Mouse (Mus musculus): ENCODE data around the gene Grik4. TPM values are rescaled to one million over a fixed set of nuclear protein-coding genes. Genes with fewer than 3 reads are reported as not detected.

The Grik4 gene
- polyA plus RNA-seq, 1 experiment from 2014 or later: 0.24 TPM

- Histone ChIP-seq H3K36me3 (ENCODE audit: control insufficient read depth, insufficient read depth) (no peaks in the 10 kb centered on the region), H3K4me1 (ENCODE audit: control insufficient read depth, insufficient read depth, low read length) (peaks cover 4% of the 10 kb centered on the region; the same call in 1 of the 2 replicates), H3K9me3 (replicated peaks; ENCODE audit: control insufficient read depth, low read length) (peaks cover 4% of the 10 kb centered on the region), H3K27ac (ENCODE audit: low read length) (no peak overlapping the region), H3K27me3 (ENCODE audit: control insufficient read depth, insufficient read depth, low read length) (peaks cover 26% of the 10 kb centered on the region), H3K9ac (ENCODE audit: low read length) (no peak overlapping the region), H3K4me3 (ENCODE audit: low read length) (no peak overlapping the region), H3K4me2 (ENCODE audit: low read depth, low read length) (no peak overlapping the region)
- WGBS: 76% methylated on average over 8 of the region's 8 CpGs
- no peak for ATAC-seq (replicated peaks; ENCODE audit: extremely low read depth, insufficient read depth, low FRiP score)
Measured at GRCm38 (mm10) chr9:42892765-42893164, 51.5 kb downstream of the Grik4 start.

DNA sequence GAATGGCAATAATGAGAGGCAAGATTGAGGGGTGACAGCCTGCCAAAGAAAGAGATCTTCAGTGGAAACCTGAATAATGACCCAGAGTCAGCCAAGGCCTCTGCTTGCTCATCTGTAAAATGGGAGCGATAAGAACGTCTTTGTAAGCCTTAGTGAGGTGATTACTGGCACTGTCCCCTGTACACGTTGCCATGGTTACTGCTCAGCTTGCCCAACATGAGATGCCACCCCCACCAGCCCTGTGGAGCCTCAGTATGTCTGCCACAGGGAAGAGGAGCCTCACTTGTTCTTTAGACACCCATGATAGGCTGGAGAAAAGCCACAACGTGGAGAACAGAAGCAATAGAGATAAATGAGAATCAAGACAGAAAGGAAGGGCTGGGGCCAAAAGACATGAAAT lies 56.4 kb downstream of the Grik4 start:
- Histone ChIP-seq H3K27me3 (ENCODE audit: control insufficient read depth, insufficient read depth, low read length) (0 out of 2 replicates have a peak, but pooled peaks cover 6% of the 10 kb centered on the region), H3K9ac (ENCODE audit: low read length) (no peak overlapping the region), H3K4me3 (ENCODE audit: low read length) (no peak overlapping the region), H3K4me2 (ENCODE audit: low read depth, low read length) (no peak overlapping the region), H3K36me3 (ENCODE audit: control insufficient read depth, insufficient read depth) (no peaks in the 10 kb centered on the region), H3K9me3 (replicated peaks; ENCODE audit: control insufficient read depth, low read length) (peaks cover 4% of the 10 kb centered on the region), H3K4me1 (ENCODE audit: control insufficient read depth, insufficient read depth, low read length) (no peaks in the 10 kb centered on the region), H3K27ac (ENCODE audit: low read length) (no peak overlapping the region)
- 70% methylated on average over 4 of the region's 4 CpGs for WGBS
- no peak for ATAC-seq (replicated peaks; ENCODE audit: extremely low read depth, insufficient read depth, low FRiP score)

DNA sequence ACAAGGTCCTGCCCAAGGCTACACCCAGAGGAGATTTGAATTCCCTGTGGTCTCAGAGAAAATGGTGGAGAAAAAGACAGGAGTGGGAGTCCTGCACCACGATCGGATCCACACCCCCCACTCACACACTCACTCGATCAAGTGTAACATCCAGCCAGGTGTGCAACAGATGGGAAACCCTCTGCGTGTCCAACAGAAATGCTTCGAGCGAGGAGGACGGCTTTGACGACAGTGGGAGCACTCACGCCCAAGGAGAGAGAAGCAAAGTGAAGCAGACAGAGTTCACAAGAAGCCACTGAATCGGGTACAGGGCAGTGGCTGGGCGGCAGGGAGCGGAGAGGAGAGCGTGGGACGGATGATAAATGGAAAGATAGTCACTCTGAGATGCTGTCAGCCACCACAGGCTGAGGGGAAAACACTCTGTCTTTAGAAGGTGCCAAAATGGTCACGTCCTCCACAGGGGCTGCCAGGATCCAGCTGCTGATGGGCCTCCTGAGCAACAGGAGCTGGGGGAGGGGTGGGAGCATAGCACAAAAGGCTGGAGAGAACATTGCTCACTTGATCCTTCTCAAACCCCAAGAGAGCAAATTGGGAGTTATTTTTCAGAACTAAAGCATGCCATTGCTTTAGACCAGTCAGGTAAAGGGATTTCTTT lies 58.1 kb downstream of the Grik4 start:
- Histone ChIP-seq H3K9me3 (replicated peaks; ENCODE audit: control insufficient read depth, low read length) (no peaks in the 10 kb centered on the region), H3K27me3 (ENCODE audit: control insufficient read depth, insufficient read depth, low read length) (0 out of 2 replicates have a peak, but pooled peaks cover 6% of the 10 kb centered on the region), H3K4me2 (ENCODE audit: low read depth, low read length) (no peak overlapping the region), H3K36me3 (ENCODE audit: control insufficient read depth, insufficient read depth) (no peaks in the 10 kb centered on the region), H3K4me3 (ENCODE audit: low read length) (no peak overlapping the region), H3K4me1 (ENCODE audit: control insufficient read depth, insufficient read depth, low read length) (no peaks in the 10 kb centered on the region), H3K9ac (ENCODE audit: low read length) (no peak overlapping the region), H3K27ac (ENCODE audit: low read length) (no peak overlapping the region)
- ATAC-seq (replicated peaks; ENCODE audit: extremely low read depth, insufficient read depth, low FRiP score): no peak
- WGBS: 32% methylated on average over 15 of the region's 15 CpGs

GRCm38 (mm10) chr9:42885566-42885965 lies 58.7 kb downstream of the Grik4 start:
- WGBS: 61% methylated on average over 8 of the region's 8 CpGs

GRCm38 (mm10) chr9:42885123-42885522 lies 59.2 kb downstream of the Grik4 start:
- no peak for ATAC-seq (replicated peaks; ENCODE audit: extremely low read depth, insufficient read depth, low FRiP score)
- Histone ChIP-seq H3K36me3 (ENCODE audit: control insufficient read depth, insufficient read depth) (no peaks in the 10 kb centered on the region), H3K9me3 (replicated peaks; ENCODE audit: control insufficient read depth, low read length) (no peaks in the 10 kb centered on the region), H3K27ac (ENCODE audit: low read length) (no peak overlapping the region), H3K27me3 (ENCODE audit: control insufficient read depth, insufficient read depth, low read length) (peaks cover 6% of the 10 kb centered on the region; the same call in 1 of the 2 replicates), H3K4me3 (ENCODE audit: low read length) (no peak overlapping the region), H3K4me1 (ENCODE audit: control insufficient read depth, insufficient read depth, low read length) (no peaks in the 10 kb centered on the region), H3K9ac (ENCODE audit: low read length) (no peak overlapping the region), H3K4me2 (ENCODE audit: low read depth, low read length) (no peak overlapping the region)
- 51% methylated on average over 11 of the region's 11 CpGs for WGBS

More at GRCm38 (mm10) chr9:42885566-42885965, 58.7 kb downstream of the Grik4 start:
- H3K27me3 ChIP-seq (ENCODE audit: control insufficient read depth, insufficient read depth, low read length): 0 out of 2 replicates have a peak, but pooled peaks cover 4% of the 10 kb centered on the region
- H3K4me1 ChIP-seq (ENCODE audit: control insufficient read depth, insufficient read depth, low read length): no peaks in the 10 kb centered on the region
- no peak overlapping the region for H3K4me2 ChIP-seq (ENCODE audit: low read depth, low read length)
- H3K9me3 ChIP-seq (replicated peaks; ENCODE audit: control insufficient read depth, low read length): no peaks in the 10 kb centered on the region
- no peak overlapping the region for H3K27ac ChIP-seq (ENCODE audit: low read length)
- no peak overlapping the region for H3K9ac ChIP-seq (ENCODE audit: low read length)
- no peak for ATAC-seq (replicated peaks; ENCODE audit: extremely low read depth, insufficient read depth, low FRiP score)
- no peaks in the 10 kb centered on the region for H3K36me3 ChIP-seq (ENCODE audit: control insufficient read depth, insufficient read depth)
- H3K4me3 ChIP-seq (ENCODE audit: low read length): no peak overlapping the region

DNA sequence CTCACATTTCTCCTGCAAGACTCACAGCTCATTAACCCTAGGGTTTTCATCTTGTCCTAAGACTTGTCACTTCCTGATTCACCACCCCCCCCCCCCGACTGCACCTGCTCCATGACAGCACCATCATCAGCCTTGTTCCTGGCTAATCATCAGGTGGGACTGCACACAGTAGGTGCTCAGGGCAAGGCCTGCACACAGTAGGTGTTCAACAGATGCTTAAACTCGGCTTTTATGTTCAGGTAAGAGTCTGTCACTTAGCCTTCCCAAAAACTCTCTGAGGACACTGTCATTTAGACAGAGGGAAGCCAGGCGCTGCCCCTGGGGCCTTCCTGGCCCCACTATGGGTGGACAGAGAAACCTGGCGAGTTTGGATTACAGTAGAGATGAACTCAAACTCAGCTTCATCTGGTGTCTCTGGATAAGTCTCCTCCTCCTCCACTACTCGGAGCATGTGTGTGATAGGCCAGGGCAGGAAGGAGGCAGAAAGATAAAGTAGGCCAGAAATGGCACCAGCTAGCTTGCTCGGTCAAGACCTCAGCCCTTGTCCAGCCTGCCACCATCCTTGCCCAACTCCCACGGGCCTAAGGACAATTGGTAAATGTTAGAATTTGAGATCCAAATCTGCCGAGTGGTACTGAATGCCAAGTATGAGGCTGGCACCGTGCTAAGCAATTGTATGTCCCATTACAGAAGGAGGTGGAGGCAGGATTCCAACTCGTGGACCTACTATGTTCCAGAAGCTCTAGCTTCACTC lies 61.1 kb downstream of the Grik4 start:
- H3K27ac ChIP-seq (ENCODE audit: low read length): no peak overlapping the region
- no peak overlapping the region for H3K4me3 ChIP-seq (ENCODE audit: low read length)
- H3K27me3 ChIP-seq (ENCODE audit: control insufficient read depth, insufficient read depth, low read length): peaks cover 14% of the 10 kb centered on the region
- WGBS: 68% methylated on average over 10 of the region's 10 CpGs
- H3K9ac ChIP-seq (ENCODE audit: low read length): no peak overlapping the region
- no peaks in the 10 kb centered on the region for H3K9me3 ChIP-seq (replicated peaks; ENCODE audit: control insufficient read depth, low read length)
- no peaks in the 10 kb centered on the region for H3K36me3 ChIP-seq (ENCODE audit: control insufficient read depth, insufficient read depth)
- no peak for ATAC-seq (replicated peaks; ENCODE audit: extremely low read depth, insufficient read depth, low FRiP score)
- H3K4me2 ChIP-seq (ENCODE audit: low read depth, low read length): no peak overlapping the region
- no peaks in the 10 kb centered on the region for H3K4me1 ChIP-seq (ENCODE audit: control insufficient read depth, insufficient read depth, low read length)

DNA sequence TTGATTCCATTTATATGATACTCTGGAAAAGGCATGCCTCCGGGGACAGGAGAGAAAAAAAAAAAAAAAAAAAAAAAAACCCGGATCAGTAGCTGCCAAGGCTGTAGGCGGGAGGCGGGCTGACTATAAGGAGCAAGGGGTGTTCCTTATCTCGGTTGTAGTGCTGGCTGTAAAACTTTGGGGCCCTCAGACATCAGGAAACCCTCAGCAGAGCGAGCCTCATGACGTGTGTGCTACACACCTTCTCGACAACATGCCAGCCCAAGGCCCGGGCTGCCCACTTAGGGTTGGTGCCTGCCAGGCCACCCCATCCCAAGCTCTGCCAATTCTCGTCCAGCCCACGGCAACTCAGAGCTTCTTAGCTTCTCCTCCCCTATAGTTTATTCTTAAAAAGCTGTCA lies 62.0 kb downstream of the Grik4 start:
- Histone ChIP-seq H3K36me3 (ENCODE audit: control insufficient read depth, insufficient read depth) (no peaks in the 10 kb centered on the region), H3K9me3 (replicated peaks; ENCODE audit: control insufficient read depth, low read length) (no peaks in the 10 kb centered on the region), H3K4me3 (ENCODE audit: low read length) (no peak overlapping the region), H3K4me1 (ENCODE audit: control insufficient read depth, insufficient read depth, low read length) (no peaks in the 10 kb centered on the region), H3K27ac (ENCODE audit: low read length) (no peak overlapping the region), H3K9ac (ENCODE audit: low read length) (no peak overlapping the region), H3K27me3 (ENCODE audit: control insufficient read depth, insufficient read depth, low read length) (peaks cover 16% of the 10 kb centered on the region), H3K4me2 (ENCODE audit: low read depth, low read length) (no peak overlapping the region)
- 22% methylated on average over 11 of the region's 11 CpGs for WGBS
- ATAC-seq (replicated peaks; ENCODE audit: extremely low read depth, insufficient read depth, low FRiP score): no peak

- no peak overlapping the region for H3K4me3 ChIP-seq (ENCODE audit: low read length)
- no peak for ATAC-seq (replicated peaks; ENCODE audit: extremely low read depth, insufficient read depth, low FRiP score)
- no peak overlapping the region for H3K4me2 ChIP-seq (ENCODE audit: low read depth, low read length)
- no peaks in the 10 kb centered on the region for H3K9me3 ChIP-seq (replicated peaks; ENCODE audit: control insufficient read depth, low read length)
- no peaks in the 10 kb centered on the region for H3K4me1 ChIP-seq (ENCODE audit: control insufficient read depth, insufficient read depth, low read length)
- H3K9ac ChIP-seq (ENCODE audit: low read length): no peak overlapping the region
- H3K27ac ChIP-seq (ENCODE audit: low read length): no peak overlapping the region
- H3K27me3 ChIP-seq (ENCODE audit: control insufficient read depth, insufficient read depth, low read length): peaks cover 12% of the 10 kb centered on the region
- no peaks in the 10 kb centered on the region for H3K36me3 ChIP-seq (ENCODE audit: control insufficient read depth, insufficient read depth)
- WGBS: 70% methylated on average over 8 of the region's 8 CpGs
Measured at GRCm38 (mm10) chr9:42881040-42881439, 63.3 kb downstream of the Grik4 start.

DNA sequence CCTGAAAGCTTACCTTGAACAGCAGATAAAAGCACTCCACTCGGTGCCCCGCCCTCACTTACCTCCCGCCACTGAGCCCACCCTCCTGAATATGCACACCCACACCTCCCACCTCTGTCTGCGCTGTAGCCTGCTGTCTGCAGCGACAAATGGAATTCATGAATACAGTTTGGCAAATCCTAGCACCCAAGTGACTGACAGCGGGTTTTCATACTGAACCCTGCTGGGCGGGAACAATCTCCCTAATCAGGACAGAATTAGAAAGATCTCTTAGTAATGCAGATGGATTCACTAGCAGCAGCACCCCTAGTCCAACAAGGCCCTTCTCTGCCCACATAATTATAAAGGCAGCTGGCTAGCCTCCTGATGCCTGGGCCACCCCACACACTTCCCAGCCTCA lies 65.9 kb downstream of the Grik4 start:
- H3K36me3 ChIP-seq (ENCODE audit: control insufficient read depth, insufficient read depth): no peaks in the 10 kb centered on the region

More for the DNA sequence above, 65.9 kb downstream of the Grik4 start:
- Histone ChIP-seq H3K4me2 (ENCODE audit: low read depth, low read length) (no peak overlapping the region), H3K27me3 (ENCODE audit: control insufficient read depth, insufficient read depth, low read length) (peaks cover 12% of the 10 kb centered on the region), H3K9ac (ENCODE audit: low read length) (no peak overlapping the region), H3K27ac (ENCODE audit: low read length) (no peak overlapping the region), H3K9me3 (replicated peaks; ENCODE audit: control insufficient read depth, low read length) (no peaks in the 10 kb centered on the region), H3K4me1 (ENCODE audit: control insufficient read depth, insufficient read depth, low read length) (no peaks in the 10 kb centered on the region), H3K4me3 (ENCODE audit: low read length) (no peak overlapping the region)
- no peak for ATAC-seq (replicated peaks; ENCODE audit: extremely low read depth, insufficient read depth, low FRiP score)
- WGBS: 24% methylated on average over 7 of the region's 7 CpGs
